Comparison of ENCODE assay signal across 9 mouse cellular contexts in genomic region chr10:89823906-89824305, GRCm38 (mm10). TPM values are rescaled to one million over a fixed set of nuclear protein-coding genes. Genes with fewer than 3 reads are reported as not detected.
DNase-seq lines count a peak whose midpoint lies in the region; ATAC-seq and TF ChIP-seq lines count a peak whose summit lies in the region.
"Had no signal": no experiment of that assay in that cellular context is flagged by ENCODE, and none has a peak within 500 bp of the region (broad histone marks: within the 10 kb centered on the region; RNA-seq: fewer than 3 reads in every experiment).

No protein-coding gene starts in this region.

- no peak for DNase-seq in frontal cortex, postnatal 14 days (ENCODE audit: low spot score in 2 of 2)
- peak; percentile 58 for DNase-seq in A20 (ENCODE audit: low read depth, low spot score)
- DNase-seq in heart, postnatal 10 days = peak; percentile 53 to 65
- DNase-seq in liver, embryonic 14.5 days (ENCODE audit: low read depth in 3 of 3, low spot score in 3 of 3) = peak; percentile 3 to 16 (median 13)
- DNase-seq in thymus, postnatal 25 days = peak; percentile 52
- no peak for DNase-seq in right cerebral cortex, adult 2 months (ENCODE audit: low spot score in 2 of 2)

- TF ChIP-seq EP300 in liver, embryonic 14.5 days (IDR thresholded peaks at IDR 0.05; ENCODE audit: low read depth) = no peak

- no peaks in the 10 kb centered on the region for H3K4me1 ChIP-seq in liver, embryonic 14.5 days (replicated peaks; ENCODE audit: control insufficient read depth in 2 of 2, insufficient read depth in 2 of 2, low read length in 1 of 2)
- H3K4me1 ChIP-seq: limb, embryonic 15.5 days had no signal

- 11% methylated on average over 2 of the region's 2 CpGs for WGBS in liver, embryonic 14.5 days (ENCODE audit: insufficient replicate concordance)

- H3K4me3 ChIP-seq in liver, embryonic 14.5 days (ENCODE audit: insufficient read depth in 1 of 2, low read depth in 2 of 2, low read length in 2 of 2) = no peak overlapping the region
- H3K4me3 ChIP-seq: limb, embryonic 15.5 days had no signal

- peak; percentile 46 for TF ChIP-seq CTCF in liver, embryonic 14.5 days (IDR thresholded peaks at IDR 0.05; ENCODE audit: low read depth)

- no peak overlapping the region for H3K4me2 ChIP-seq in liver, embryonic 14.5 days (ENCODE audit: low read depth)
- H3K4me2 ChIP-seq: limb, embryonic 15.5 days had no signal

- intact Hi-C loops in heart, postnatal 10 days (cut with DNase I) = loop anchor here (5.0 to 10.0 kb wide), 4 partner anchors 77 to 499 kb away; no protein-coding TSS in a partner anchor

- no peaks in the 10 kb centered on the region for H3K9me3 ChIP-seq in liver, embryonic 14.5 days (ENCODE audit: control insufficient read depth, low read length)
- H3K9me3 ChIP-seq: limb, embryonic 15.5 days had no signal

- ATAC-seq in frontal cortex, adult (ENCODE audit: low TSS enrichment) = peak; percentile 82
- ATAC-seq in activated CD4-positive, CD25-positive, alpha-beta regulatory T cell, adult 4 months = peak; percentile 90
- ATAC-seq in liver, embryonic 14.5 days (ENCODE audit: insufficient read depth) = no peak

- H3K9ac ChIP-seq in liver, embryonic 14.5 days (replicated peaks) = no peak overlapping the region
- H3K9ac ChIP-seq: limb, embryonic 15.5 days had no signal

- no peaks in the 10 kb centered on the region for H3K36me3 ChIP-seq in liver, embryonic 14.5 days (replicated peaks; ENCODE audit: control insufficient read depth, insufficient read depth, low read depth)
- H3K36me3 ChIP-seq: limb, embryonic 15.5 days had no signal

- H3K27ac ChIP-seq in liver, embryonic 14.5 days = no peak overlapping the region
- H3K27ac ChIP-seq: limb, embryonic 15.5 days had no signal

- H3K27me3 ChIP-seq in liver, embryonic 14.5 days (ENCODE audit: control insufficient read depth, insufficient read depth, low read length) = no peaks in the 10 kb centered on the region
- H3K27me3 ChIP-seq: limb, embryonic 15.5 days had no signal

RNA-seq across cellular contexts. Expression of gene Anks1b, which starts 49.4 kb away (rescaled TPM):
- under 1 TPM in 1 of 2 experiments, not detected in 1; 0.19 TPM for polyA plus RNA-seq in activated CD4-positive, CD25-positive, alpha-beta regulatory T cell, adult 4 months (2017; shearing (Covaris generic))
- under 1 TPM; 0.19 to 0.25 TPM for total RNA-seq in heart, postnatal 10 days (2021)
- polyA plus RNA-seq in liver, embryonic 14.5 days (2012; rRNA removed) = 0.13 TPM in 1 of 2 replicates, not detected in the other
- polyA plus RNA-seq in liver, embryonic 14.5 days (2014; fragmentation: Nextera tagmentation; extraction: Ambion mirVana) = not detected in 2 replicates

Comparison
In these comparisons a context has a peak if more than half of its experiments do, and no peak if none do; other contexts are left out.
1. DNase-seq: peak in A20 (single experiment), heart, postnatal 10 days (2 of 2), liver, embryonic 14.5 days (3 of 3) and thymus, postnatal 25 days (single experiment); none in frontal cortex, postnatal 14 days (0 of 2) and right cerebral cortex, adult 2 months (0 of 2).